Mouse (Mus musculus) embryo, embryonic 9.5 days (tissue): ENCODE measurements around the gene Tmem260.

Source experiments
- DNase-seq: peaks from one replicate; pipeline ENCODE4 v3.0.0-alpha.2; 2017; ENCODE audit errors: extremely low spot score

The Tmem260 gene

GRCm38 (mm10) chr14:48481591-48481990, 35.7 kb downstream of the Tmem260 start:
- no peak for DNase-seq

GRCm38 (mm10) chr14:48482762-48483161, 36.8 kb downstream of the Tmem260 start:
- no peak for DNase-seq

DNA sequence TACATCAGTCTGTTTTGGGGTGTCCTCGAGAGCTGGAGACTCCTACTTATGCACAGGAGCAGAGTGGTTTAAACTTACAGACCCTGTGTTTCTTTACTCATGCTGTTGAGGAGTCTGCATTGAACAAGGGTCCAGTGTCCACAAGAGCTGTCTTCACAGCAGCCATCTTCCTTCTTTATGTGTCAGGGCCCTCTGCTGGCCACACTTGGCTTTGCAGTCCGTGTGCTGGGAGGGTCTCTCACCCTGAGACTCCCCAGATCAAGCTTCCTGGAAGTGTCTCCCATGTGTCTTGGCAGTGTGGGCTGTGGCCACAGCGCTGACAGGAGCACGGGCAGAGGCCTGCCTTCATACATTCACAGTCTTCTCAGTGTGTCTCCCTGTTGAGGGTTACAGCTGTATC, 48.0 kb downstream of the Tmem260 start:
- DNase-seq, result peak; percentile 51

DNA sequence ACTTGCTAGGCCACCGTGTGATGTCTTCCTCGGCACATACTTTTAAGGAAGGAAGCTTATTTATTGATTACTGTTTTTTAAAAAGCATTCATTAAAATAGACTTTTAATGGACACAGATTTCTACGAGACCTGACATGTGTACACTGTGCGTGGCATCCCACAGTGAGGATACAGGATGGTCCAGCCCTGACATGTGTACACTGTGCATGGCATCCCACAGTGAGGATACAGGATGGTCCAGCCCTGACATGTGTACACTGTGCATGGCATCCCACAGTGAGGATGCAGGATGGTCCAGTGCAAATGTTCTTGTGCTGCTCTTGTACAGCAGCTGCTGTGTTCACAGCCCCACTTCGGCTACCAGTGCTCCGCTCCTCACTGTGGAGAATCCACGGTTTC, 56.6 kb downstream of the Tmem260 start:
- DNase-seq, result no peak

- DNase-seq, result peak; percentile 38
Measured at GRCm38 (mm10) chr14:48503691-48504565, 58.0 kb downstream of the Tmem260 start.

DNA sequence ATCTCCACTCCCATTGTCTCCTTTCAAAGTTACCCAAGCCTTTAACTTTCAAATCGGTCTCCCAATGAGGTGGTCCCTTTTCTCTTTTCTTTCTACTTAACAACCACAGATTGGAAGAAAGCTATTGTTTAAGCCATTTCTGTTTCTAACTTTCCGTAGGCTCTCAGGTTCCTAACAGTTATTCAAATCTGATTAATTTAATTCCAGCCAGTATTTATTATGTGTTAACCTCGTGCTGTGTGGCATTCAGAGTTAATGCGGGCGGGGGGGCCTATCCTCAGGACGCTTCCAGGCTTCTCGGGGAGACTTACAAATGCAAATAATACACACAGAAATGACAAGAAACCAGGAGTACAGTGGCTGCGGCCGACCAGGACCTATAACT, 58.6 kb downstream of the Tmem260 start:
- DNase-seq, result no peak

DNA sequence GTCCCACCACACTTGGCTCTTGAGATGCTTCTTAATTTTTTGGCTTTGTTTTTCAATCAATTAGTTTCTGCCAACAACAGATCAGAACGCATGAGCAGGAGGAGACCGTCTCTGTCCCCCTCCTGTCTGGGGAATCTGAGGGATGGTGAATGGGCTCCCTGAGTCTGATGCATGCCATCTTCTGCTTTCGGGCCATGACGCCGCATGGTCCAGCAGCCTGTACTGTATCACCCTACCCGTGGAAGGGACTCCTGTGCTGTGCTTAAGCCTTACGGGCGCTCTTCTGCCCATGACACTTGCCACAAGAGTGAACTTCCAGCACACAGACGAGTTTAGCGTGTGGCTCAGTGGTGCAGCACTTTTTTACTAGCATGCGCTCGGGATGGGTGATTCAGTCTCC, 59.7 kb downstream of the Tmem260 start:
- no peak for DNase-seq

- no peak for DNase-seq
Measured at GRCm38 (mm10) chr14:48507376-48507775, 61.5 kb downstream of the Tmem260 start.

GRCm38 (mm10) chr14:48509131-48509530, 63.2 kb downstream of the Tmem260 start:
- no peak for DNase-seq

- DNase-seq, result peak; percentile 52
Measured at GRCm38 (mm10) chr14:48513098-48513823, 67.3 kb downstream of the Tmem260 start.

DNA sequence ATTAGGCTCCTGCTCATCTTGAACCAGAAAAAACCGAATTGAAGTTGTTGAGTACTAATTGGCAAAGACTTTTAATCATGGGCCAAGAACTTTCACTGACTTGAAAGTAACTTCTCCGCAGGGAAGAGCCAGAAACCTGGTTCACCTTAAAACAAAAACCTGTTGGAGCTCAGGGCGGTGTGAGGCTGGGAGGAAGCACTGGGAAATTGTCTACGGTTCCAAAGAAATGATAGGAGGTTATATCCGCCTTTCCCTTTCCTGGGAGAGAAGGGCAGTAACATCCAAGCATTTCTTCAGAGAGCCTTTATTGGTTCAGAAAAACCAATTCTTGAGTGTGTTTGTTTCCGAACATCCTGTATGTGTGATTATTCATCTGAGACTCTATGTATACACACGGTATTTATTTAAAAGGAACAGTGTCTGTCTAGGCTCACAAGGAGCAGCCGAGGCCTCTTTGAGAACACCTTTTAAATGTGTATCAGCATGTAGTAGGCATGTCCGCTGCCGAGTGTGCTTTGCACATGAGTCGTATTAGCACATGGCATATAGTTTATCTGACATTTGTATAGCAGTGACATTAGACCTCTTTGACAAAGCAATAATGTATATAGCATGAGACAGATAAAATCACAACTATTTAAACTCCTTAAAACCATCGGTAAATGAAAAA, 68.0 kb downstream of the Tmem260 start:
- no peak for DNase-seq

DNA sequence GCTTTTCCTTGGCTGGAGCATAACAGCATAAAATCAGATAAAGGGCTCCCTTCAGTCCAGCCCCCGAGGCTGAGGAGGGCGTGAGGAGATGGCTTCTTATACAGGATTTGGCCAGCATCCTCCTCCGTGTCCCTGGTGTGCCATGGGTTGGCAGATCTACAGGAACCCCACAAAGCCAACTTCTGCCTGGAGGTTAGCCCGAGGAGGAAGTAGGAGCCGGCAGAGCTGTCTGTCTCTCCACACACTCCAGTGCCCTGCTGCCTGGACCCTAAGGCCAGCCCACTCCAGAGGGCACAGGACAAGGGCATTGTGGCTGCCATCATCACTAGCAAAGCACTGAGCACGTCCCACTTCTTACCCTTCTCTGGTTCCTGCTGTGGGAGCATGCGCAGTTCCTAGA, 68.7 kb downstream of the Tmem260 start:
- DNase-seq, result no peak

- DNase-seq, result no peak
Measured at GRCm38 (mm10) chr14:48515538-48515937, 69.6 kb downstream of the Tmem260 start.

GRCm38 (mm10) chr14:48523361-48523760, 77.4 kb downstream of the Tmem260 start:
- no peak for DNase-seq

GRCm38 (mm10) chr14:48524135-48524534, 78.2 kb downstream of the Tmem260 start:
- no peak for DNase-seq

- DNase-seq, result no peak
Measured at GRCm38 (mm10) chr14:48525055-48525454, 79.1 kb downstream of the Tmem260 start.

GRCm38 (mm10) chr14:48530629-48531028, 84.7 kb downstream of the Tmem260 start:
- no peak for DNase-seq

- DNase-seq, result no peak
Measured at GRCm38 (mm10) chr14:48537795-48538766, 92.2 kb downstream of the Tmem260 start.

GRCm38 (mm10) chr14:48545166-48545565, 99.2 kb downstream of the Tmem260 start:
- no peak for DNase-seq

DNA sequence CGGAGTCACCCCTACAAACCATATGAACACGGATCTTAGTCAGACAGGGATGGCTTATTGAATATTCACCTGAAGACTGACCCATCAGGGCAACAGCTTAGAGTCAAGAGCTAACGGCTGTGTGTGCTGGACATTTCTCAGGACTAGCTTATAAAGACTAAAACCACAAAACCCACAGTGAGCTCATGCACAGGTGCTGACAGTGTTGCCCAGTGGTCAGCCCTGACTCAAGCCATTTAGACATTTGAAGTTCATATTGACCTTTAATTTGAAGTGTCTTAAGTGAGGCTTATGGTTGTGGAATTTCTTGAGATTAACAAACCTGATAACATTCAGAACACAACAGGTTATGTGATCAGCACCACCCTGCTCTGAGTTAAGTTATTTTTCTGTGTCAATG, 100.1 kb downstream of the Tmem260 start:
- DNase-seq, result no peak

DNA sequence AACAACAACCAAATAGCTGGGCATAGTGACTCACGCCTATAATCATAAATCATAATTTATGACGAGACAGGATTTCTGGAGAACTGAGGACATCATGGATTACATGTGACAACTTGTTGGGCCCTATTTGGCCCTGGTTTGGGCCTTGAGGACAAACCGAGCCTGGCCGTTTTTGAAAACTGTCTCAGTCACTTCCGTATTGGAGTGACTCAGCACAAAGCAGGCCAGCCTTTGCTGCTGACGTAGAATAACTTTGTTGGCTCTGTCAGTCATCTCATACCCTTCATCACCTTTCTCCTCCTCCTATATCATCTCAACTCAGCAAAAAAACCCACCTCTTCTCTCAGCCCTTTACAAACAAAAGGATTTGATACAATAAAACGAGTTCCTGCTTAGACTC, 103.8 kb downstream of the Tmem260 start:
- DNase-seq, result no peak
